Mouse (Mus musculus) intestine, postnatal 0 days (tissue): ENCODE results near the gene Opcml. TPM values are rescaled to one million over a fixed set of nuclear protein-coding genes. Genes with fewer than 3 reads are reported as not detected.
A peak's percentile ranks its signal among the peaks of the same experiment; 100 is the strongest.

Experiments used
- ATAC-seq: fragments of 200-750 bp; cut with Nextera tagmentation; 2 replicates; pipeline ENCODE4 v1.8.0; 2017; ENCODE audit warnings: mild to moderate bottlenecking, moderate TSS enrichment, moderate library complexity
- H3K27ac ChIP-seq: fragments of 300-500 bp; sonication (generic); 2 replicates; pipeline ENCODE4 v1.5.1; 2014; ENCODE audit warnings: mild to moderate bottlenecking, low read depth, low read length, moderate library complexity
- H3K27me3 ChIP-seq: fragments of 300-500 bp; sonication (generic); replicated peaks from 2 replicates; pipeline ENCODE4 v1.6.1; 2014; ENCODE audit warnings: low read length, mixed read lengths; ENCODE audit not compliant: control insufficient read depth, insufficient read depth
- H3K36me3 ChIP-seq: fragments of 300-500 bp; sonication (generic); 2 replicates; pipeline ENCODE4 v1.6.1; 2014; ENCODE audit warnings: mild to moderate bottlenecking, moderate library complexity; ENCODE audit not compliant: control insufficient read depth, insufficient read depth
- H3K4me1 ChIP-seq: fragments of 300-500 bp; sonication (generic); replicated peaks from 2 replicates; pipeline ENCODE4 v1.6.1; 2014; ENCODE audit warnings: antibody characterized with exemption, low read length, mixed read lengths; ENCODE audit not compliant: control insufficient read depth, insufficient read depth
- H3K4me2 ChIP-seq: fragments of 300-500 bp; sonication (generic); replicated peaks from 2 replicates; pipeline ENCODE4 v1.6.1; 2014; ENCODE audit warnings: low read depth, mild to moderate bottlenecking, moderate library complexity
- H3K4me3 ChIP-seq: fragments of 300-500 bp; sonication (generic); 2 replicates; pipeline ENCODE4 v1.5.1; 2014; ENCODE audit warnings: low read depth, low read length
- H3K9ac ChIP-seq: fragments of 300-500 bp; sonication (generic); 2 replicates; pipeline ENCODE4 v1.6.1; 2014; ENCODE audit warnings: mild to moderate bottlenecking, low read depth, low read length
- H3K9me3 ChIP-seq: fragments of 300-500 bp; sonication (generic); 2 replicates; pipeline ENCODE4 v1.6.1; 2016; ENCODE audit warnings: mixed run types; ENCODE audit not compliant: control insufficient read depth
- CTCF ChIP-seq: sonication (generic); IDR thresholded peaks from 2 replicates; pipeline ENCODE4 v1.5.1; 2016; ENCODE audit warnings: low read depth, mild to moderate bottlenecking, control low read depth, antibody characterized with exemption, moderate library complexity
- WGBS: fragments of 180-500 bp; shearing (Covaris S2); extraction: QIAGEN DNeasy Blood & Tissue Kit; methylation state at CpG from one replicate; pipeline ENCODE4 v1.1.7; 2014; 5-methylcytosine and 5-hydroxymethylcytosine counted together
- polyA plus RNA-seq: library from polyadenylated mRNA; unstranded; fragments of >200 nt; fragmentation: Nextera tagmentation; extraction: Ambion mirVana; gene quantifications from 2 replicates; pipeline ENCODE4 v1.2.1, GENCODE M21; 2015

Opcml gene
- polyA plus RNA-seq, 1 experiment from 2014 or later, result 1.7 TPM

GRCm38 (mm10) chr9:28218026-28218646 lies 427.6 kb downstream of the Opcml start:
- no peak for TF ChIP-seq CTCF
- H3K27me3 ChIP-seq, result no peaks in the 10 kb centered on the region
- no peak overlapping the region for H3K4me2 ChIP-seq
- ATAC-seq, result no peak
- H3K9ac ChIP-seq, result no peak overlapping the region
- no peaks in the 10 kb centered on the region for H3K4me1 ChIP-seq
- H3K27ac ChIP-seq, result no peak overlapping the region
- 72% methylated on average over 2 of the region's 2 CpGs for WGBS
- no peaks in the 10 kb centered on the region for H3K36me3 ChIP-seq
- no peaks in the 10 kb centered on the region for H3K9me3 ChIP-seq
- H3K4me3 ChIP-seq, result no peak overlapping the region

- no peaks in the 10 kb centered on the region for H3K27me3 ChIP-seq
Measured at GRCm38 (mm10) chr9:28222726-28223125, 432.2 kb downstream of the Opcml start.

GRCm38 (mm10) chr9:28225824-28226569 lies 435.4 kb downstream of the Opcml start:
- Histone ChIP-seq H3K4me3 (no peak overlapping the region), H3K27ac (no peak overlapping the region), H3K9me3 (no peaks in the 10 kb centered on the region), H3K4me1 (no peaks in the 10 kb centered on the region), H3K9ac (no peak overlapping the region), H3K27me3 (no peaks in the 10 kb centered on the region), H3K36me3 (no peaks in the 10 kb centered on the region), H3K4me2 (no peak overlapping the region)
- no peak for ATAC-seq
- no peak for TF ChIP-seq CTCF
- 88% methylated on average over 8 of the region's 8 CpGs for WGBS

More at GRCm38 (mm10) chr9:28222726-28223125, 432.2 kb downstream of the Opcml start:
- Histone ChIP-seq H3K9ac (no peak overlapping the region), H3K4me2 (no peak overlapping the region), H3K4me3 (no peak overlapping the region), H3K9me3 (no peaks in the 10 kb centered on the region), H3K27ac (no peak overlapping the region), H3K36me3 (no peaks in the 10 kb centered on the region), H3K4me1 (no peaks in the 10 kb centered on the region)
- WGBS, result 60% methylated on average over 2 of the region's 2 CpGs
- no peak for TF ChIP-seq CTCF
- no peak for ATAC-seq

GRCm38 (mm10) chr9:28226570-28226951 lies 436.0 kb downstream of the Opcml start:
- Histone ChIP-seq H3K9me3 (no peaks in the 10 kb centered on the region), H3K9ac (no peak overlapping the region), H3K4me1 (no peaks in the 10 kb centered on the region), H3K27me3 (no peaks in the 10 kb centered on the region), H3K27ac (no peak overlapping the region), H3K4me3 (no peak overlapping the region), H3K36me3 (no peaks in the 10 kb centered on the region), H3K4me2 (no peak overlapping the region)
- WGBS, result 82% methylated on average over 5 of the region's 5 CpGs
- TF ChIP-seq CTCF, result no peak
- no peak for ATAC-seq

GRCm38 (mm10) chr9:28238450-28238849 lies 447.9 kb downstream of the Opcml start:
- Histone ChIP-seq H3K36me3 (no peaks in the 10 kb centered on the region), H3K4me1 (no peaks in the 10 kb centered on the region), H3K27ac (no peak overlapping the region), H3K4me2 (no peak overlapping the region), H3K9ac (no peak overlapping the region), H3K9me3 (no peaks in the 10 kb centered on the region), H3K4me3 (no peak overlapping the region), H3K27me3 (no peaks in the 10 kb centered on the region)
- no peak for TF ChIP-seq CTCF
- 82% methylated on average over 9 of the region's 9 CpGs for WGBS
- no peak for ATAC-seq

- WGBS, result 66% methylated on average over 7 of the region's 7 CpGs
- H3K4me2 ChIP-seq, result no peak overlapping the region
- no peaks in the 10 kb centered on the region for H3K36me3 ChIP-seq
- H3K27me3 ChIP-seq, result no peaks in the 10 kb centered on the region
- ATAC-seq, result no peak
- no peaks in the 10 kb centered on the region for H3K9me3 ChIP-seq
- no peak overlapping the region for H3K4me3 ChIP-seq
- peak; percentile 77 for TF ChIP-seq CTCF
- no peak overlapping the region for H3K9ac ChIP-seq
- no peaks in the 10 kb centered on the region for H3K4me1 ChIP-seq
- H3K27ac ChIP-seq, result no peak overlapping the region
Measured at GRCm38 (mm10) chr9:28247742-28248503, 457.3 kb downstream of the Opcml start.
